Mouse (Mus musculus): ENCODE measurements at regions not wholly inside any gene's neighbourhood (a gene's known extent, or its start where the extent isn't known, plus 50 kb on each side); places are given as distances from the start of the nearest gene placed in this dataset.

- no peaks in the 10 kb centered on the region for H3K9me3 ChIP-seq (replicated peaks; ENCODE audit: control insufficient read depth, insufficient read depth, low read length, poor library complexity, severe bottlenecking)
- H3K4me1 ChIP-seq (ENCODE audit: control insufficient read depth, insufficient read depth, low read length), result no peaks in the 10 kb centered on the region
- H3K36me3 ChIP-seq (ENCODE audit: control insufficient read depth, insufficient read depth, low read length, poor library complexity, severe bottlenecking), result no peaks in the 10 kb centered on the region
These were observed 110.5 kb downstream of the Tbx4 start for GRCm38 (mm10) chr11:85996686-85997085.

GRCm38 (mm10) chr11:86003341-86003740 lies 117.1 kb downstream of the Tbx4 start:
- Histone ChIP-seq H3K36me3 (ENCODE audit: control insufficient read depth, insufficient read depth, low read length, poor library complexity, severe bottlenecking) (no peaks in the 10 kb centered on the region), H3K9ac (ENCODE audit: low read depth, poor library complexity, severe bottlenecking) (no peak overlapping the region), H3K27me3 (ENCODE audit: control insufficient read depth, insufficient read depth, low read length, poor library complexity, severe bottlenecking) (no peaks in the 10 kb centered on the region), H3K9me3 (replicated peaks; ENCODE audit: control insufficient read depth, insufficient read depth, low read length, poor library complexity, severe bottlenecking) (no peaks in the 10 kb centered on the region), H3K4me3 (ENCODE audit: low read depth, low read length) (no peak overlapping the region), H3K4me1 (ENCODE audit: control insufficient read depth, insufficient read depth, low read length) (peaks cover 2% of the 10 kb centered on the region), H3K27ac (ENCODE audit: insufficient read depth, low read length) (no peak overlapping the region)
- no peak for TF ChIP-seq POLR2A (IDR thresholded peaks at IDR 0.05; ENCODE audit: insufficient read depth, low read length)
- no peak for TF ChIP-seq CTCF (IDR thresholded peaks at IDR 0.05; ENCODE audit: low read depth, low read length)
- TF ChIP-seq EP300 (IDR thresholded peaks at IDR 0.05; ENCODE audit: insufficient read depth, low read depth, low read length), result no peak

More at GRCm38 (mm10) chr11:85996686-85997085, 110.5 kb downstream of the Tbx4 start:
- H3K27me3 ChIP-seq (ENCODE audit: control insufficient read depth, insufficient read depth, low read length, poor library complexity, severe bottlenecking), result no peaks in the 10 kb centered on the region
- TF ChIP-seq POLR2A (IDR thresholded peaks at IDR 0.05; ENCODE audit: insufficient read depth, low read length) (no peak), EP300 (IDR thresholded peaks at IDR 0.05; ENCODE audit: insufficient read depth, low read depth, low read length) (no peak), CTCF (IDR thresholded peaks at IDR 0.05; ENCODE audit: low read depth, low read length) (no peak)
- H3K9ac ChIP-seq (ENCODE audit: low read depth, poor library complexity, severe bottlenecking), result no peak overlapping the region
- no peak overlapping the region for H3K27ac ChIP-seq (ENCODE audit: insufficient read depth, low read length)
- H3K4me3 ChIP-seq (ENCODE audit: low read depth, low read length), result no peak overlapping the region

- Histone ChIP-seq H3K9me3 (replicated peaks; ENCODE audit: control insufficient read depth, insufficient read depth, low read length, poor library complexity, severe bottlenecking) (peaks cover 4% of the 10 kb centered on the region; the same call in 1 of the 2 replicates), H3K4me3 (ENCODE audit: low read depth, low read length) (no peak overlapping the region), H3K4me1 (ENCODE audit: control insufficient read depth, insufficient read depth, low read length) (peaks cover 2% of the 10 kb centered on the region), H3K9ac (ENCODE audit: low read depth, poor library complexity, severe bottlenecking) (no peak overlapping the region), H3K27me3 (ENCODE audit: control insufficient read depth, insufficient read depth, low read length, poor library complexity, severe bottlenecking) (no peaks in the 10 kb centered on the region), H3K27ac (ENCODE audit: insufficient read depth, low read length) (no peak overlapping the region), H3K36me3 (ENCODE audit: control insufficient read depth, insufficient read depth, low read length, poor library complexity, severe bottlenecking) (no peaks in the 10 kb centered on the region)
- TF ChIP-seq EP300 (IDR thresholded peaks at IDR 0.05; ENCODE audit: insufficient read depth, low read depth, low read length) (no peak), POLR2A (IDR thresholded peaks at IDR 0.05; ENCODE audit: insufficient read depth, low read length) (no peak), CTCF (IDR thresholded peaks at IDR 0.05; ENCODE audit: low read depth, low read length) (no peak)
These were observed 119.1 kb downstream of the Tbx4 start for GRCm38 (mm10) chr11:86005284-86005683.

- no peak overlapping the region for H3K27ac ChIP-seq (ENCODE audit: insufficient read depth, low read length)
- H3K36me3 ChIP-seq (ENCODE audit: control insufficient read depth, insufficient read depth, low read length, poor library complexity, severe bottlenecking), result no peaks in the 10 kb centered on the region
- H3K27me3 ChIP-seq (ENCODE audit: control insufficient read depth, insufficient read depth, low read length, poor library complexity, severe bottlenecking), result no peaks in the 10 kb centered on the region
- H3K9me3 ChIP-seq (replicated peaks; ENCODE audit: control insufficient read depth, insufficient read depth, low read length, poor library complexity, severe bottlenecking), result peaks cover 4% of the 10 kb centered on the region; the same call in 1 of the 2 replicates
- peaks cover 2% of the 10 kb centered on the region for H3K4me1 ChIP-seq (ENCODE audit: control insufficient read depth, insufficient read depth, low read length)
- H3K4me3 ChIP-seq (ENCODE audit: low read depth, low read length), result no peak overlapping the region
- H3K9ac ChIP-seq (ENCODE audit: low read depth, poor library complexity, severe bottlenecking), result no peak overlapping the region
- TF ChIP-seq EP300 (IDR thresholded peaks at IDR 0.05; ENCODE audit: insufficient read depth, low read depth, low read length), result no peak
- no peak for TF ChIP-seq CTCF (IDR thresholded peaks at IDR 0.05; ENCODE audit: low read depth, low read length)
- TF ChIP-seq POLR2A (IDR thresholded peaks at IDR 0.05; ENCODE audit: insufficient read depth, low read length), result no peak
These were observed 119.8 kb downstream of the Tbx4 start for GRCm38 (mm10) chr11:86005899-86006445.

- Histone ChIP-seq H3K4me1 (ENCODE audit: control insufficient read depth, insufficient read depth, low read length) (peaks cover 2% of the 10 kb centered on the region), H3K27me3 (ENCODE audit: control insufficient read depth, insufficient read depth, low read length, poor library complexity, severe bottlenecking) (no peaks in the 10 kb centered on the region), H3K4me3 (ENCODE audit: low read depth, low read length) (no peak overlapping the region), H3K27ac (ENCODE audit: insufficient read depth, low read length) (no peak overlapping the region), H3K9me3 (replicated peaks; ENCODE audit: control insufficient read depth, insufficient read depth, low read length, poor library complexity, severe bottlenecking) (peaks cover 4% of the 10 kb centered on the region; the same call in 1 of the 2 replicates), H3K9ac (ENCODE audit: low read depth, poor library complexity, severe bottlenecking) (no peak overlapping the region), H3K36me3 (ENCODE audit: control insufficient read depth, insufficient read depth, low read length, poor library complexity, severe bottlenecking) (no peaks in the 10 kb centered on the region)
- TF ChIP-seq POLR2A (IDR thresholded peaks at IDR 0.05; ENCODE audit: insufficient read depth, low read length) (no peak), CTCF (IDR thresholded peaks at IDR 0.05; ENCODE audit: low read depth, low read length) (no peak), EP300 (IDR thresholded peaks at IDR 0.05; ENCODE audit: insufficient read depth, low read depth, low read length) (no peak)
These were observed 120.6 kb downstream of the Tbx4 start for GRCm38 (mm10) chr11:86006859-86007258.

Measured in ES-Bruce4 (cell line).